Mouse (Mus musculus) induced T-regulatory cell, adult 2 months (primary cell): ENCODE results near the gene Slamf7.

ENCODE experiments used
- DNase-seq: peaks from one replicate; pipeline ENCODE4 v3.0.0-alpha.2; 2012; ENCODE audit warnings: low read depth

Gene Slamf7

GRCm38 (mm10) chr1:171652734-171653133 is at the start of gene Slamf7:
Slamf7 (minus strand) TSS chr1:171653035.
- DNase-seq: no peak

- peak; percentile 94 for DNase-seq
Observed at GRCm38 (mm10) chr1:171698983-171699382, 46.1 kb upstream of the Slamf7 start.

GRCm38 (mm10) chr1:171693918-171694317 is 41.1 kb upstream of the Slamf7 start:
- no peak for DNase-seq

GRCm38 (mm10) chr1:171687320-171687719 is 34.5 kb upstream of the Slamf7 start:
- DNase-seq: peak; percentile 61

DNA sequence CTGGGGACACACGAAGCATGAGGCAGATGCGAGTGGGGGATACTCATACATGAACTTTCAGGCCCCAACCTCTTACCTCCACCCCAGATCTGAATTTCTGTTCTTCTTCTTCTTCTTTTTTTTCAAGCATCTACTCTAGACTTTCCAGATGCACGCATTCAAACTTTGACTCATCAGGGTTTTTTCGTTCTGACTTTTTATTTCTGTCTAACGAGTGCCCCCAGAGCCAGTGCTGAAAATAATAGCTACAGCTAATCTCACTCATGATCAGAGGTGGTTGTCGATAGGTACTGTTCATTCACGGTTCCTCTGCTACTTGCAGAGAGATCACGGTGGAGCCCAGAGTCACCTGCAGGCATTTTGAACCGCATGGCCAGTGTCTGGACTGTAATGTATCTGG is 32.1 kb upstream of the Slamf7 start:
- DNase-seq: peak; percentile 85

- peak; percentile 83 for DNase-seq
Observed at GRCm38 (mm10) chr1:171681531-171682299, 28.9 kb upstream of the Slamf7 start, which contains the start of gene Cd48. Cd48 (plus strand) TSS chr1:171682009.

DNA sequence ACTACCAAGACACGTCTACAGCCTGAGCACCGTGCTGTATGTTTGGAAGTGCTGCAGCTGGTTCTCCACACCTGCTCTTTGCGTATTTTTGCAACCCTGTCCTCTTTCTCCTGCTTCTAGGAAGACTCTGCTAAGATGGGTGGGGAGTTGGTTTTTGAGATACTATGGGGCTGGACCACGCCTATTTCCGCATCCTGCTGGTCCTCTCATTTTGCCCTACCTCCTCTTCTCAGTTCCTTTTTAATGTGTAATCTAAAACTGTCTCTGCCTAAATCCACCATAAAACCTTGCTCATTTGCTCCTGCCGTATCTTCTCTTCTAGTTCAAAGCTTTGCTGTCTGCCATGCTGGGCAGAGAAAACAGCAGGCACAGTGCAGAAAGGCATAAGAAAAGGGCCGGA is 28.2 kb upstream of the Slamf7 start:
- peak; percentile 81 for DNase-seq

DNA sequence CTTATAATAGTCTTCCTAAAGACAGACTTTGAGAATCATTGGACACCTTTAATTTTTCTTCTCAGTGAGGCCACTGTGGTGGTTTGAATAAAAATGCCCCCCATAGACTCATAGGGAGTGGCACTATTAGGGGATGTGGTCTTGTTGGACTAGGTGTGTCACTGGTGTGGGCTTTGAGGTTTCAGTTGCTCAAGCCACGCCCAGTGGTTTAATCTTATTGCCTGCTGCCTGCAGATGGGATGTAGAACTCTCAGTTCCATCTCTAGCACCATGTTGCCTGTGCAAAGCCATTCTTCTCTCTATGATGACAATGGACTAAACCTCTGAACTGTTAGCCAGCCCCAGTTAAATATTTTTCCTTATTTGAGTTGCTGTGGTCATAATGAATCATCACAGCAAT is 24.9 kb upstream of the Slamf7 start:
- peak; percentile 66 for DNase-seq

DNA sequence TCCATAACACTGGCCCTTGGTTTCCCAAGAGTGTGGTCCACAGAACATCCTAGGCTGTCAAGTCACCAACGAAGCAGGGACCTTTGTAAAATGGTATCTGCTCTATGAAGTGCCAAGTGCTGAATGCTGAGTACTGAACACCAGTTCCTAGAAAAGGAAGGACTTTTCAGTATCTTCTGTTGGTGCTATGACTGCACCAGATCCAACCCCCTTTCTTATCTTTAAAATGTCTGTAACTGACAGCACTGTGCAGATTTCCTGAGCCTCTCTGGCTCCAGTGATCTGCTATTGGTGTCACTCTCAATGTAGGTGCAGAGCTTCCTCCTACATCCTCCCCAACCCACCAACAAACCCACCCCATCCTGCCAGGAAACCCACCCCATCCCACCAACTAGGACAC is 21.6 kb upstream of the Slamf7 start:
- peak; percentile 56 for DNase-seq

DNA sequence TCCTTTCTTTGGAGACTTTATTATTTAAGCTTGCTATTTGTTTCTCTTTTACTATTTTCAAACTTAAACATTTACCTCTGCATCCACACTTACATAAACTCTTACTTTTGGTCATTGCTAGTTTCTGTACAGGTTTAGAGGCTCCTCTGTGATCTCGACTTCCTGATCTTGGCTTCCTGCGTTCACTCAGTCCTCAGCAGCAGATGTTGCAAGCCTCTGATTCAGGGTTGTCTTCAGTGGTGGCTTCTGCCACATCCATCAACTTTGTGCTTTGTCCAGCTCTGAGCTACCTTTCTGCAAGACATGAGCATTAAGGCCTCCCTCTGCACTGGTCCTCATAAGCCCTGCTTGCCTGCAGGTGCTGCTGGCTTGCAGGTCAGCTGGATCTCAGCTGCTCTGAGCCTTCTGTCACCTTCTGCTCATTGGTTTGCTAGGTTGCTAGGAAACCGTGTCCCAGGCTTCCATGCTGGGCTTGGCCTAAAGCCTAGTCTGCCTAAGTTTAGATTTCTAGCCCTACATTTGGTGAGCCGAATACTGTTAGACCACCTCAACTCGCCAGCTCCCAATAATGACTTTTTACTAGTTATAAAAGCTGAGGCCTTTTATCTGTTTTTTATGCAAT is 20.1 kb upstream of the Slamf7 start:
- DNase-seq: peak; percentile 68

GRCm38 (mm10) chr1:171672451-171672850 is 19.6 kb upstream of the Slamf7 start:
- peak; percentile 77 for DNase-seq

- no peak for DNase-seq
Observed at GRCm38 (mm10) chr1:171667160-171667559, 14.3 kb upstream of the Slamf7 start.

DNA sequence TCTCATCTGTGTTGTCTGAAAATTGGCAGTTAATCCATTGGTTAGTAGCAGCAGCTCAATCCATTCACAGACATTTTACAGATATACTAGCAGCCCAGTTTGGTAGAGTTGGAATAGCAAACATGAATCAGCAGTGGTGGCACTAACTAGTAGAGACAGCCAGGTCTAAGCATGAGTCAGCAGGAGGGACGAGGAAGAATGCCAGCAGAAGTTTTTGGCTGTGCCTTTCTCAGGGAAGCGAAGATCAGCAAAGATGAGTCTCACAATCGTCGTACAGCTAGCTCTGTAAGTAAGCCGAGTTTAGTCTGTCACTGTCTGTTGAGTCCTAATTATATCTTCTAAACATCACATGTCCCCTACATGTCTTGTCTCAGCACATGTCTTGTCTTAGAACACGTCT is 13.5 kb upstream of the Slamf7 start:
- DNase-seq: no peak

- no peak for DNase-seq
Observed at GRCm38 (mm10) chr1:171663757-171664156, 10.9 kb upstream of the Slamf7 start.

DNA sequence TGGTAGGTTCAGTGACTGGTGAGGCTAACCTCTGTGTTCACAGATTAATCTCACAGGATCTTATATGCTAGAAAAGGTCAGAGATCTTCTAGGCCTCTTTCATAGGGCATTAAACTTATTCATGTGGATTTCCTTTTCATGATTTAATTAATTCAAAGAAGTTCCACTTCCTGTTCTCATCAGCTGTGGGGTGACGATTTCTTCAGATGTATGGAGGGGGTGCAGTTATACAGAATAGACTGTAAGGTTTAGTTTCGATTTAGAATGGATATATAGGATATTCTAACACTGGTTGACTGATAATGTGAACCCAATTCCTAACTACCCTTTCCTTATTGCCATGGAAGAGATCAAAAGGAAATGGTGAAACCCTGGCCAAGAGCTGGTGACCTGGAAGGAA is 8.6 kb upstream of the Slamf7 start:
- DNase-seq: peak; percentile 48

DNA sequence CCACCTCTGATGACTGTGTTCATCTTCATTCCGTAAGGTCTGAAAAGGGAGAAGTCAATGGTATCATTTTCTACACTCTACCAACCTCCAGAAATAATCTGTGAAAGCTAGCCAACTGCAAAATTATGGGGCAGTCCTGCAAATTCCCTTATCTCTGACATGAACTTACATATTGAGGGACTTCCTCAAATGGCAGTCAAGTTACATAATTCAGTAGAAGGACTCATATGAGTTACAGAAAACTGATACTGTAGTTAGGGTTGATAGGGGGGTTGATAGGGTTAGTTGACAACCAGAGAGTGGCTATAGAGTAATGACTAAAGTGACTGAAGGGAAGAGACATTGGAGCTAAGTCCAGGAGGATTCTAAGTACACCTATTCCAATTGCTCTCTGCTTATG is 7.6 kb upstream of the Slamf7 start:
- DNase-seq: no peak

DNA sequence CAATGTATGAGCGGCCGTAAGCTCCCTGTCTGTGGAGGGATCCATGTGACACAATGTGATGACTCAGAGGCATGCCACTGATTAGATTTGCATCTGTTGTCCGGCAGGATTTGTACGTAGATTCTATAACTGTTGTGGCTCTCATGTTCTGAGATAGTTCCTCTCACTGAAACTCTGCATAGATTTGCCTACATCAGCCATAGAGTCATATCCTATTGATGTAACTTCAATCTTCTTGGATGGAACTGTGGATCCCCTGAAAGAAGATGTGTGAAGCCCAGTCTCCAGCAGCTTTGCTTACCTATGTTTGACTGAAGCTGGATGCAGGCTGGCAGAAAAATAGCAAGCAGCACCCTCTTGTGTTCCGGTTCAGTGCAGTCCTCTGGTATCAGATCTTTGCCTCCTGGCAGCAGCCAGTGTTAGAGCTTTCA is 5.7 kb upstream of the Slamf7 start:
- peak; percentile 41 for DNase-seq

DNA sequence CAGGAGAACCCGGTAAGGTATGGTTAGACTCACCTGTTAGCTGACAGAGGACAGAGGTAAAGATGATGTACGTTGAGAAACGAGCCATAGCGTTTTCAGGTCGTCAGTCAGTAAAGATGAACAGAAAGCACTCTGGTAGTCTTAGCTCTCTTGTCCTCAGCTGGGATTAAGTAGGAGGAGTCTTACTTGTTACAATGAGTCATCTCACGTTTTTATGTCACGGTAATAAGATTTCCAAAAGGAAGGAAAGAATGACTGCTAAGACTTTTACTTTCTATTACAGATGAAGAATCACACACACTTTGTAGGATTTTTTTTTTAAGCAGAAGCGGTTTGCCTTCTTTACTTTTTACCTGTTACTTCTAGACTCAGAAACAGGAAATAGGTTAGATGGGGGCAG is 4.0 kb downstream of the Slamf7 start:
- peak; percentile 71 for DNase-seq

GRCm38 (mm10) chr1:171647716-171648115 is 5.1 kb downstream of the Slamf7 start:
- DNase-seq: no peak

GRCm38 (mm10) chr1:171646429-171646940 is 6.3 kb downstream of the Slamf7 start:
- DNase-seq: no peak

DNA sequence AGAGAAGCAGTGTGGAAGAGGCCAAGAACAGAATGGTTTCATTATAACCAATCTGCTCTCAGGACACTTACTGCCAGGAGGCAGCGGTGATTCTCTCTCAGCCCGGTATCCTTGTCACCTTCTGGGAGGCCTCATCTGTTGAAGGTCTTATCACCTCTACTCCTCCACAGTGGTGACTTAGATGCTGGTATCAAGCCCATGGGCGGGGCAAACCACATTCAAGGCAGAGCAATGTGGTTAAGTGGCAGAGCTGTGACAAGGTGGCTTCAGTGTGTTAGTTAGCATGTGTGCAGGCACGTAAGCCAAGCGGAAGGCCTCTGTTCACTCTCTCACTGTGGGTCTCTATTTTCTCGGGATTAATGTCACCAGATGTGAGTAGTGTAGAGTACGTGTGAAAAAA is 9.2 kb downstream of the Slamf7 start:
- DNase-seq: peak; percentile 88

DNA sequence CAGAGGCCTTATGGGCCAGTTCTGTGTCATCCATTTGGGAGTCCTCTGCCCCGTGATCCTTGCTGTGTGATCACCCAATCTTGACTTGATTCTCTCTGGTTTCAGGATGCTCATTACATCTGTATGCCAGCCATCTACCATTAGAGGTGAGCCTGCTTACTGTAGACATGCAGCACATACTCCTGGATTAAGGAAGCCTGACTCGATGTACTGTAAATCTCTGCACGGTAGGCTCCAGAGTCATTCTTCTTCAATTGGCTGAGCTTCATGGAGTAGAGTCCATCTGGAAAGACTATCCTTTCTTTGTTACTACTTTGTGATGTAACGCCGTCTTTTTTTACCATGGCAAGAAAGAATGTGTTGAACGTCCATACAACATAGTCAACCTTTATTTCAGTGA is 12.0 kb downstream of the Slamf7 start:
- no peak for DNase-seq

DNA sequence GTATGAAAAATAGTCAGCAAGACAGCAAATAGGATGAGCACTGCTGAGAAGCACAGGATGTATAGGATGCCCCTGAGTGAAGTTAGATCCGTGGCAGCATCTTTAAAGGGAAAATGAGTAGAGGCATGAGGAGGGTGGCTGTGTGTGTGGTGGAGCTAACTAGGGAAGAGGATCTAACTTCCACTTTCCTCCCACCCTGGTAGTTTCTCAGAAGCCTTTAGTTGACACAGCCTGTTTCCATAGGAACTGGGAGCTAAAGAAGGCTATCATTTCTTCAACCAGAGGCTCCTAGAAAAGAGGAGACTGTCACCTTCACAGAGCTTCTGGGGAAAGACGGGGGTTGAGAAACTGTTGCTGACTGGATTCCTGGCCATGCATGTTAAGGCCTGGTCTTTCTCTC is 14.1 kb downstream of the Slamf7 start:
- no peak for DNase-seq
